Mouse (Mus musculus) limb, embryonic 15.5 days (tissue): ENCODE measurements around the gene Themis2. TPM values are rescaled to one million over a fixed set of nuclear protein-coding genes. Genes with fewer than 3 reads are reported as not detected.
A peak's percentile ranks its signal among the peaks of the same experiment; 100 is the strongest.
"Not testable (repeated sequence)": the region's sequence is repeated elsewhere in the genome, so short reads cannot be mapped to it uniquely, and the experiment has no call there.

Source experiments
- ATAC-seq: fragments of 200-750 bp; cut with Nextera tagmentation; 2 replicates; pipeline ENCODE4 v1.8.0; 2017; ENCODE audit warnings: low read depth, moderate TSS enrichment; ENCODE audit not compliant: insufficient number of reproducible peaks, low FRiP score, low TSS enrichment
- H3K27ac ChIP-seq: fragments of 300-500 bp; sonication (generic); 2 replicates; pipeline ENCODE4 v1.5.1; 2015; ENCODE audit warnings: moderate library complexity, mild to moderate bottlenecking, inconsistent platforms
- H3K27me3 ChIP-seq: fragments of 300-500 bp; sonication (generic); 2 replicates; pipeline ENCODE4 v1.6.1; 2015; ENCODE audit warnings: inconsistent platforms
- H3K36me3 ChIP-seq: fragments of 300-500 bp; sonication (generic); 2 replicates; pipeline ENCODE4 v1.6.1; 2015; ENCODE audit warnings: inconsistent platforms
- H3K4me1 ChIP-seq: fragments of 300-500 bp; sonication (generic); 2 replicates; pipeline ENCODE4 v1.6.1; 2015; ENCODE audit warnings: inconsistent platforms
- H3K4me2 ChIP-seq: fragments of 300-500 bp; sonication (generic); 2 replicates; pipeline ENCODE4 v1.6.1; 2015; ENCODE audit warnings: mild to moderate bottlenecking, inconsistent platforms
- H3K4me3 ChIP-seq: fragments of 300-500 bp; sonication (generic); 2 replicates; pipeline ENCODE4 v1.5.1; 2015; ENCODE audit warnings: mild to moderate bottlenecking, inconsistent platforms
- H3K9ac ChIP-seq: fragments of 300-500 bp; sonication (generic); 2 replicates; pipeline ENCODE4 v1.6.1; 2015; ENCODE audit warnings: inconsistent platforms
- H3K9me3 ChIP-seq: fragments of 300-500 bp; sonication (generic); 2 replicates; pipeline ENCODE4 v1.6.1; 2016; ENCODE audit warnings: inconsistent platforms
- WGBS: fragments of 180-500 bp; shearing (Covaris S2); methylation state at CpG from one replicate; pipeline ENCODE4 v1.1.7; 2015; 5-methylcytosine and 5-hydroxymethylcytosine counted together
- polyA plus RNA-seq: library from polyadenylated mRNA; unstranded; fragments of >200 nt; fragmentation: Nextera tagmentation; extraction: Ambion mirVana; gene quantifications from 2 replicates; pipeline ENCODE4 v1.2.1, GENCODE M21; 2015

Gene Themis2
- polyA plus RNA-seq, 1 experiment from 2014 or later = 1.3 TPM

- no peaks in the 10 kb centered on the region for H3K36me3 ChIP-seq
- no peaks in the 10 kb centered on the region for H3K9me3 ChIP-seq
- H3K4me1 ChIP-seq = no peaks in the 10 kb centered on the region
- no peak overlapping the region for H3K27ac ChIP-seq
- no peak overlapping the region for H3K4me2 ChIP-seq
- no peak overlapping the region for H3K4me3 ChIP-seq
- H3K27me3 ChIP-seq = no peaks in the 10 kb centered on the region
- WGBS = 85% methylated on average over 7 of the region's 7 CpGs
- no peak for ATAC-seq
- no peak overlapping the region for H3K9ac ChIP-seq
Observed at GRCm38 (mm10) chr4:132806620-132807191, 10.5 kb upstream of the Themis2 start.

GRCm38 (mm10) chr4:132805599-132806197 lies 9.5 kb upstream of the Themis2 start:
- no peak overlapping the region for H3K27ac ChIP-seq
- no peak overlapping the region for H3K4me2 ChIP-seq
- no peak overlapping the region for H3K9ac ChIP-seq
- 75% methylated on average over 12 of the region's 12 CpGs for WGBS
- H3K4me3 ChIP-seq = no peak overlapping the region
- H3K9me3 ChIP-seq = no peaks in the 10 kb centered on the region
- no peaks in the 10 kb centered on the region for H3K27me3 ChIP-seq
- H3K4me1 ChIP-seq = no peaks in the 10 kb centered on the region
- no peaks in the 10 kb centered on the region for H3K36me3 ChIP-seq
- ATAC-seq = no peak

- no peak overlapping the region for H3K4me2 ChIP-seq
- no peak overlapping the region for H3K27ac ChIP-seq
- no peaks in the 10 kb centered on the region for H3K9me3 ChIP-seq
- no peaks in the 10 kb centered on the region for H3K27me3 ChIP-seq
- WGBS = 82% methylated on average over 5 of the region's 5 CpGs
- no peaks in the 10 kb centered on the region for H3K36me3 ChIP-seq
- H3K4me3 ChIP-seq = no peak overlapping the region
- no peak overlapping the region for H3K9ac ChIP-seq
- no peak for ATAC-seq
- H3K4me1 ChIP-seq = no peaks in the 10 kb centered on the region
Observed at GRCm38 (mm10) chr4:132805146-132805545, 9.0 kb upstream of the Themis2 start.

DNA sequence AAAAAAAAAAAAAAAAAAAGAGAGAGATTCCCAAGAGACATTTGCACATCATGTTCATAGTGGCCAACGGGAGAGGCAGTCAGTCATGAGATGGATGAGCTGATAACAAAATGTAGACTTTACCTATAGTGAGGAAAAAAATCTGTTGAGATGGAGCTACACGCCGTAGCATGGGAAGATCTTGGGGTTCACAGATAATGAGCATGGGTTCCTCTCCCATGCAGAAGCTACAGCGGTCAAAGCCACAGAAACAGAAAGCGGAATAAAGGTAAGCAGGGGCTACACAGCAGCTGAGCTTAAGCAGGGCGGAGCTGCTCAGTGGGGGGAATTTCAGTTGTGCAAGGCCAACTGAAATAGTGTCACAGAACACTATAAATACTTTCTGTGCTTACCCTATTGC lies 8.1 kb upstream of the Themis2 start:
- WGBS = 90% methylated on average over 6 of the region's 6 CpGs
- no peaks in the 10 kb centered on the region for H3K4me1 ChIP-seq
- H3K4me2 ChIP-seq = no peak overlapping the region
- H3K9me3 ChIP-seq = no peaks in the 10 kb centered on the region
- no peak overlapping the region for H3K9ac ChIP-seq
- no peak for ATAC-seq
- H3K36me3 ChIP-seq = no peaks in the 10 kb centered on the region
- no peaks in the 10 kb centered on the region for H3K27me3 ChIP-seq
- no peak overlapping the region for H3K4me3 ChIP-seq
- no peak overlapping the region for H3K27ac ChIP-seq

- Histone ChIP-seq H3K4me1 (no peaks in the 10 kb centered on the region), H3K27ac (no peak overlapping the region), H3K4me2 (no peak overlapping the region), H3K36me3 (no peaks in the 10 kb centered on the region), H3K4me3 (no peak overlapping the region), H3K9ac (no peak overlapping the region), H3K27me3 (no peaks in the 10 kb centered on the region), H3K9me3 (no peaks in the 10 kb centered on the region)
- 97% methylated on average over 7 of the region's 7 CpGs for WGBS
- ATAC-seq = no peak
Observed at GRCm38 (mm10) chr4:132803876-132804275, 7.7 kb upstream of the Themis2 start.

DNA sequence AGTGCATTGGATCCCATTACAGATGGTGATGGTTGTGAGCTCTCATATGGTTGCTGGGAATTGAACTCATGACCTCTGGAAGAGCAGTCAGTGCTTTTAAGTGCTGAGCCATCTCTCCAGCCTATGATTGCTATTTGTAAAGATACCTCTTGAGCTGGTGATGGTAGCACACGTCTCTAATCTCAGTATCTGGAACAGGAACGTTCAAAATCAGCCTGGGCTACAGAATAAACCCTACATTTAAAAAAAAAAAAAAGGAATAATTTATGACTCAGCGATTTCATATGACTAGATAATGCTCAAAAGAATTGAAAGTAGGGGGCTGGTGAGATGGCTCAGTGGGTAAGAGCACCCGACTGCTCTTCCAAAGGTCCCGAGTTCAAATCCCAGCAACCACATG lies 7.0 kb upstream of the Themis2 start:
- WGBS = 89% methylated on average over 5 of the region's 5 CpGs
- no peaks in the 10 kb centered on the region for H3K4me1 ChIP-seq
- no peaks in the 10 kb centered on the region for H3K9me3 ChIP-seq
- H3K27ac ChIP-seq = no peak overlapping the region
- no peaks in the 10 kb centered on the region for H3K27me3 ChIP-seq
- H3K4me2 ChIP-seq = no peak overlapping the region
- H3K36me3 ChIP-seq = no peaks in the 10 kb centered on the region
- H3K9ac ChIP-seq = no peak overlapping the region
- H3K4me3 ChIP-seq = no peak overlapping the region
- no peak for ATAC-seq

DNA sequence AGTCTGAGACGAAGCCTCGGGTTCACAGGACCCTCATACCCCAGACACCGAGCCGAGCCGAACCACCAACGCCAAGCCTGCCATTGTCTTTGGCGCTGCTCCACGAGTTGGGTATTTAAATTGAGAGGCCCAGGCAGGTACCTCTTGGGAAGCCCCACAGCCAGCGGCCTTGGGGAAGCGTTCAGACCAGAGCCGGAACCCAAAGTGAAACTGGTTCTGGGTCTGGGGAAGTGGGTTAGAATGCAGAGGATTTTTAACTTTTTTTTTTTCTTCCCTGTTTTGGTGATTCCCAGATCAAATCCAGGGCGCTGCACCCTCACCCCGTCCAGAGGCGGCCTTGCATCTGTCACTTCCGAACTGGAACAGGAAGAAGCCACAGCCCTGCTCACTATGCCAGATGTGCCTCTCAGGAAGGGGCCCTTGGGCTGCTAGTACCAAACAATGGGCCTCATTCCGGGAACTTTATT lies 6.0 kb upstream of the Themis2 start:
- peak overlapping the region; percentile 4; the same call in 1 of the 2 replicates for H3K27ac ChIP-seq
- H3K9ac ChIP-seq = no peak overlapping the region
- no peaks in the 10 kb centered on the region for H3K36me3 ChIP-seq
- H3K9me3 ChIP-seq = no peaks in the 10 kb centered on the region
- no peaks in the 10 kb centered on the region for H3K4me1 ChIP-seq
- no peak overlapping the region for H3K4me2 ChIP-seq
- H3K4me3 ChIP-seq = no peak overlapping the region
- H3K27me3 ChIP-seq = no peaks in the 10 kb centered on the region
- WGBS = 57% methylated on average over 16 of the region's 16 CpGs
- no peak for ATAC-seq

GRCm38 (mm10) chr4:132801176-132802077 lies 5.2 kb upstream of the Themis2 start:
- Histone ChIP-seq H3K27me3 (no peaks in the 10 kb centered on the region; the same call in 1 of the 2 replicates), H3K4me3 (no peak overlapping the region), H3K4me1 (no peaks in the 10 kb centered on the region), H3K36me3 (no peaks in the 10 kb centered on the region), H3K9ac (no peak overlapping the region), H3K27ac (peak overlapping the region; percentile 4; the same call in 1 of the 2 replicates), H3K9me3 (no peaks in the 10 kb centered on the region), H3K4me2 (no peak overlapping the region)
- WGBS = 85% methylated on average over 18 of the region's 18 CpGs
- no peak for ATAC-seq

- H3K4me1 ChIP-seq = peaks cover 3% of the 10 kb centered on the region
- H3K4me3 ChIP-seq = no peak overlapping the region
- 88% methylated on average over 4 of the region's 4 CpGs for WGBS
- no peak overlapping the region for H3K4me2 ChIP-seq
- no peaks in the 10 kb centered on the region for H3K36me3 ChIP-seq
- peaks cover 10% of the 10 kb centered on the region for H3K27me3 ChIP-seq
- ATAC-seq = no peak
- H3K27ac ChIP-seq = no peak overlapping the region
- no peaks in the 10 kb centered on the region for H3K9me3 ChIP-seq
- no peak overlapping the region for H3K9ac ChIP-seq
Observed at GRCm38 (mm10) chr4:132799845-132800244, 3.7 kb upstream of the Themis2 start.

GRCm38 (mm10) chr4:132798666-132799065 lies 2.5 kb upstream of the Themis2 start:
- H3K4me2 ChIP-seq, H3K4me3 ChIP-seq, H3K4me1 ChIP-seq, H3K36me3 ChIP-seq, H3K9me3 ChIP-seq, H3K27ac ChIP-seq, ATAC-seq, H3K9ac ChIP-seq: not testable (repeated sequence)
- WGBS = 79% methylated on average over 3 of the region's 3 CpGs
- peaks cover 20% of the 10 kb centered on the region for H3K27me3 ChIP-seq

GRCm38 (mm10) chr4:132798028-132798427 lies 1.8 kb upstream of the Themis2 start:
- H3K27ac ChIP-seq = no peak overlapping the region

GRCm38 (mm10) chr4:132797461-132797860 lies 1.3 kb upstream of the Themis2 start:
- 82% methylated on average over 1 of the region's 1 CpGs for WGBS
- Histone ChIP-seq H3K36me3 (no peaks in the 10 kb centered on the region), H3K9ac (no peak overlapping the region), H3K27me3 (peaks cover 20% of the 10 kb centered on the region), H3K4me1 (peaks cover 3% of the 10 kb centered on the region), H3K9me3 (no peaks in the 10 kb centered on the region), H3K27ac (no peak overlapping the region), H3K4me2 (no peak overlapping the region), H3K4me3 (no peak overlapping the region)
- no peak for ATAC-seq

More at GRCm38 (mm10) chr4:132798028-132798427, 1.8 kb upstream of the Themis2 start:
- no peaks in the 10 kb centered on the region for H3K36me3 ChIP-seq
- ATAC-seq = no peak
- no peak overlapping the region for H3K4me3 ChIP-seq
- H3K9me3 ChIP-seq = no peaks in the 10 kb centered on the region
- H3K4me1 ChIP-seq = peaks cover 3% of the 10 kb centered on the region
- H3K27me3 ChIP-seq = peaks cover 20% of the 10 kb centered on the region
- H3K4me2 ChIP-seq = no peak overlapping the region
- WGBS = 57% methylated on average over 4 of the region's 4 CpGs
- H3K9ac ChIP-seq = no peak overlapping the region
